Mouse (Mus musculus) olfactory bulb, adult 2 months (tissue): ENCODE results near the gene Otog.

ENCODE experiments used
- CTCF ChIP-seq: fragments of 200-500 bp; IDR thresholded peaks from 2 replicates; pipeline ENCODE4 v1.5.1; 2012; ENCODE audit warnings: low read depth, mild to moderate bottlenecking, low read length, moderate library complexity; ENCODE audit not compliant: insufficient read depth
- POLR2A ChIP-seq: fragments of 200-500 bp; IDR thresholded peaks from 2 replicates; pipeline ENCODE4 v1.6.1; 2012; ENCODE audit warnings: mild to moderate bottlenecking, low read depth, low read length, moderate library complexity; ENCODE audit not compliant: insufficient read depth

DNA sequence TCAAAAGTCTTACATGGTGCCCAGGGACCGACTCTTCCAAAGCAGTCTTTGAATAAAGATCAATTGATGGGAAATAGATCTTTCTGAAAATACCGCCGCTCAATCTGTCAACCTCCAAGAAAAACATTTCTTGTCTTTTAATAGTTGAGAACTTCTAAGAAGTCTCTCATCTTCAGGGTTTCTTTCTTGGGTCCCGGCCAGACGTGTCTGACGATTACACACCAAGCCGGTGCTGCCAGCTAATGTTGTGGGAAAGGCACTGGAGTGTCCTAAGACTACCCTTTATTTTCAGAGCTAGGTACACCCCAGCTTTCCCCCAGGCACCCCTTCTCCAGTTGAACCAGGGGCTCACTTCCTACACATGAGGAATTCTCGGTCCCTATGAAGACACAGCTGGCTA, 32.7 kb upstream of the Otog start:
- TF ChIP-seq CTCF (no peak), POLR2A (no peak)
